Mouse (Mus musculus) kidney, postnatal 0 days (tissue): ENCODE data around the gene Prdm11. TPM values are rescaled to one million over a fixed set of nuclear protein-coding genes. Genes with fewer than 3 reads are reported as not detected.

ENCODE experiments used
- ATAC-seq: fragments of 200-750 bp; cut with Nextera tagmentation; replicated peaks from 2 replicates; pipeline ENCODE4 v1.8.0; 2017; ENCODE audit warnings: low read depth, moderate number of reproducible peaks, moderate TSS enrichment, moderate library complexity; ENCODE audit not compliant: low FRiP score
- DNase-seq: peaks from one replicate; pipeline ENCODE4 v3.0.0-alpha.2; 2016; ENCODE audit warnings: low spot score
- H3K27ac ChIP-seq: fragments of 300-500 bp; sonication (generic); 2 replicates; pipeline ENCODE4 v1.5.1; 2014; ENCODE audit warnings: mild to moderate bottlenecking
- H3K27me3 ChIP-seq: fragments of 300-500 bp; sonication (generic); 2 replicates; pipeline ENCODE4 v1.6.1; 2014; ENCODE audit warnings: low read length, mixed read lengths; ENCODE audit not compliant: insufficient read depth
- H3K36me3 ChIP-seq: fragments of 300-500 bp; sonication (generic); 2 replicates; pipeline ENCODE4 v1.6.1; 2014; ENCODE audit warnings: low read length, mixed read lengths; ENCODE audit not compliant: insufficient read depth
- H3K4me1 ChIP-seq: fragments of 300-500 bp; sonication (generic); replicated peaks from 2 replicates; pipeline ENCODE4 v1.6.1; 2014; ENCODE audit warnings: antibody characterized with exemption, low read length, mixed read lengths; ENCODE audit not compliant: insufficient read depth
- H3K4me2 ChIP-seq: fragments of 300-500 bp; sonication (generic); 2 replicates; pipeline ENCODE4 v1.6.1; 2014; ENCODE audit warnings: mild to moderate bottlenecking, low read length, moderate library complexity, mixed read lengths
- H3K4me3 ChIP-seq: fragments of 300-500 bp; sonication (generic); replicated peaks from 2 replicates; pipeline ENCODE4 v1.5.1; 2014; ENCODE audit warnings: low read depth, low read length
- H3K9ac ChIP-seq: fragments of 300-500 bp; sonication (generic); 2 replicates; pipeline ENCODE4 v1.6.1; 2014; ENCODE audit warnings: low read depth, low read length
- H3K9me3 ChIP-seq: fragments of 300-500 bp; sonication (generic); replicated peaks from 2 replicates; pipeline ENCODE4 v1.6.1; 2016; ENCODE audit warnings: low read length, inconsistent platforms, mixed read lengths
- CTCF ChIP-seq: IDR thresholded peaks from 2 replicates; pipeline ENCODE4 v1.5.1; 2016; ENCODE audit warnings: antibody characterized with exemption, low read depth, mild to moderate bottlenecking, moderate library complexity
- WGBS: fragments of 180-500 bp; shearing (Covaris S2); extraction: QIAGEN DNeasy Blood & Tissue Kit; methylation state at CpG from one replicate; pipeline ENCODE4 v1.1.7; 2014; 5-methylcytosine and 5-hydroxymethylcytosine counted together
- polyA plus RNA-seq: library from polyadenylated mRNA; unstranded; fragments of >200 nt; fragmentation: Nextera tagmentation; extraction: Ambion mirVana; gene quantifications from 2 replicates; pipeline ENCODE4 v1.2.1, GENCODE M21; 2015

Prdm11 gene
- polyA plus RNA-seq, 1 experiment from 2014 or later = 4.9 TPM

GRCm38 (mm10) chr2:92934312-92934982 lies 111.5 kb downstream of the Prdm11 start:
- no peak for DNase-seq

GRCm38 (mm10) chr2:92933379-92933778 lies 112.6 kb downstream of the Prdm11 start:
- TF ChIP-seq CTCF = no peak
- ATAC-seq = no peak

More at GRCm38 (mm10) chr2:92934312-92934982, 111.5 kb downstream of the Prdm11 start:
- H3K36me3 ChIP-seq = no peaks in the 10 kb centered on the region
- no peaks in the 10 kb centered on the region for H3K27me3 ChIP-seq
- no peak overlapping the region for H3K27ac ChIP-seq
- no peak for ATAC-seq
- no peak for TF ChIP-seq CTCF
- 22% methylated on average over 10 of the region's 10 CpGs for WGBS
- H3K4me3 ChIP-seq = no peak overlapping the region
- H3K9me3 ChIP-seq = no peaks in the 10 kb centered on the region
- H3K4me2 ChIP-seq = no peak overlapping the region
- no peak overlapping the region for H3K9ac ChIP-seq
- no peaks in the 10 kb centered on the region for H3K4me1 ChIP-seq

GRCm38 (mm10) chr2:92931061-92931460 lies 114.9 kb downstream of the Prdm11 start:
- DNase-seq (peak; percentile 19), ATAC-seq (0 out of 2 replicates have a peak, but pooled peaks have one; percentile 40)
- Histone ChIP-seq H3K4me1 (no peaks in the 10 kb centered on the region), H3K9me3 (no peaks in the 10 kb centered on the region), H3K4me2 (no peak overlapping the region), H3K4me3 (no peak overlapping the region), H3K27ac (no peak overlapping the region), H3K36me3 (no peaks in the 10 kb centered on the region), H3K9ac (no peak overlapping the region), H3K27me3 (no peaks in the 10 kb centered on the region)
- TF ChIP-seq CTCF = no peak
- 30% methylated on average over 7 of the region's 7 CpGs for WGBS

More at GRCm38 (mm10) chr2:92933379-92933778, 112.6 kb downstream of the Prdm11 start:
- no peak for DNase-seq
- Histone ChIP-seq H3K4me1 (no peaks in the 10 kb centered on the region), H3K27ac (no peak overlapping the region), H3K4me3 (no peak overlapping the region), H3K36me3 (no peaks in the 10 kb centered on the region), H3K27me3 (no peaks in the 10 kb centered on the region), H3K4me2 (no peak overlapping the region), H3K9ac (no peak overlapping the region), H3K9me3 (no peaks in the 10 kb centered on the region)
- 88% methylated on average over 6 of the region's 6 CpGs for WGBS

GRCm38 (mm10) chr2:92929696-92930095 lies 116.3 kb downstream of the Prdm11 start:
- no peak overlapping the region for H3K9ac ChIP-seq
- H3K9me3 ChIP-seq = no peaks in the 10 kb centered on the region
- 78% methylated on average over 5 of the region's 5 CpGs for WGBS
- H3K27ac ChIP-seq = no peak overlapping the region
- no peaks in the 10 kb centered on the region for H3K36me3 ChIP-seq
- H3K27me3 ChIP-seq = no peaks in the 10 kb centered on the region
- no peak for ATAC-seq
- H3K4me1 ChIP-seq = no peaks in the 10 kb centered on the region
- TF ChIP-seq CTCF = no peak
- no peak for DNase-seq
- H3K4me3 ChIP-seq = no peak overlapping the region
- no peak overlapping the region for H3K4me2 ChIP-seq

GRCm38 (mm10) chr2:92924677-92925259 lies 121.2 kb downstream of the Prdm11 start:
- ATAC-seq (no peak), DNase-seq (no peak)
- no peaks in the 10 kb centered on the region for H3K9me3 ChIP-seq
- no peaks in the 10 kb centered on the region for H3K27me3 ChIP-seq
- no peak overlapping the region for H3K4me2 ChIP-seq
- no peak overlapping the region for H3K4me3 ChIP-seq
- H3K9ac ChIP-seq = no peak overlapping the region
- H3K4me1 ChIP-seq = no peaks in the 10 kb centered on the region
- H3K27ac ChIP-seq = no peak overlapping the region
- no peaks in the 10 kb centered on the region for H3K36me3 ChIP-seq
- no peak for TF ChIP-seq CTCF
- 70% methylated on average over 6 of the region's 6 CpGs for WGBS

- no peak overlapping the region for H3K9ac ChIP-seq
- WGBS = 92% methylated on average over 4 of the region's 4 CpGs
Measured at GRCm38 (mm10) chr2:92920709-92921108, 125.3 kb downstream of the Prdm11 start.

More at GRCm38 (mm10) chr2:92920709-92921108, 125.3 kb downstream of the Prdm11 start:
- Histone ChIP-seq H3K4me2 (no peak overlapping the region), H3K4me1 (peaks cover 12% of the 10 kb centered on the region; the same call in 1 of the 2 replicates), H3K36me3 (no peaks in the 10 kb centered on the region), H3K27ac (no peak overlapping the region), H3K27me3 (no peaks in the 10 kb centered on the region), H3K4me3 (no peak overlapping the region), H3K9me3 (no peaks in the 10 kb centered on the region)
- no peak for TF ChIP-seq CTCF
- no peak for ATAC-seq
- DNase-seq = no peak
